ENCODE assay signal across 8 mouse cellular contexts in genomic region chr9:41147203-41147842, GRCm38 (mm10). TPM values are rescaled to one million over a fixed set of nuclear protein-coding genes. Genes with fewer than 3 reads are reported as not detected.
DNase-seq lines count a peak whose midpoint lies in the region; ATAC-seq and TF ChIP-seq lines count a peak whose summit lies in the region.

No protein-coding gene starts in this region.

- H3K36me3 ChIP-seq in spleen, adult 2 months (ENCODE audit: control insufficient read depth, insufficient read depth, low read length), result no peaks in the 10 kb centered on the region
- no peaks in the 10 kb centered on the region for H3K36me3 ChIP-seq in stomach, embryonic 15.5 days

- no peak overlapping the region for H3K4me3 ChIP-seq in spleen, adult 2 months (ENCODE audit: extremely low read depth, insufficient read depth, insufficient read length)
- no peak overlapping the region for H3K4me3 ChIP-seq in lung, adult 2 months (replicated peaks; ENCODE audit: extremely low read depth, low read depth, low read length)
- H3K4me3 ChIP-seq in stomach, embryonic 15.5 days (replicated peaks), result 0 out of 2 replicates have a peak overlapping the region, but pooled peaks have one; percentile 8

- H3K9ac ChIP-seq in stomach, embryonic 15.5 days, result no peak overlapping the region

- TF ChIP-seq POLR2A in spleen, adult 2 months (IDR thresholded peaks at IDR 0.05; ENCODE audit: low read depth, low read length), result no peak
- no peak for TF ChIP-seq POLR2A in lung, adult 2 months (IDR thresholded peaks at IDR 0.05; ENCODE audit: borderline replicate concordance, extremely low read depth, low read depth, low read length)

- WGBS in spleen, adult 2 months, result 31% methylated on average over 13 of the region's 13 CpGs
- WGBS in lung, adult 2 months, result 19% methylated on average over 13 of the region's 13 CpGs
- WGBS in stomach, embryonic 15.5 days, result 26% methylated on average over 13 of the region's 13 CpGs

- H3K27ac ChIP-seq in spleen, adult 2 months (ENCODE audit: insufficient read depth, low read length), result peak overlapping the region; percentile 71
- peak overlapping the region; percentile 40; the same call in 1 of the 2 replicates for H3K27ac ChIP-seq in stomach, embryonic 15.5 days

- ATAC-seq in stomach, embryonic 15.5 days (ENCODE audit: insufficient read depth, low FRiP score, low read depth), result no peak

- H3K27me3 ChIP-seq in spleen, adult 2 months (ENCODE audit: control insufficient read depth, insufficient read depth, low read length), result no peaks in the 10 kb centered on the region
- no peaks in the 10 kb centered on the region for H3K27me3 ChIP-seq in stomach, embryonic 15.5 days (replicated peaks)

- H3K9me3 ChIP-seq in stomach, embryonic 15.5 days, result no peaks in the 10 kb centered on the region

- H3K4me1 ChIP-seq in spleen, adult 2 months (ENCODE audit: control insufficient read depth, insufficient read depth, insufficient read length), result peaks cover 31% of the 10 kb centered on the region
- peaks cover 2% of the 10 kb centered on the region; the same call in 1 of the 2 replicates for H3K4me1 ChIP-seq in lung, adult 2 months (ENCODE audit: control insufficient read depth, insufficient read depth, low read length)
- H3K4me1 ChIP-seq in stomach, embryonic 15.5 days, result no peaks in the 10 kb centered on the region

- DNase-seq in cerebellum, postnatal 10 days, result peak; percentile 51 to 54
- no peak for DNase-seq in cerebellum, adult 8-10 months
- DNase-seq in spleen, adult 2 months (ENCODE audit: low read depth in 1 of 2, low spot score in 2 of 2), result no peak
- no peak for DNase-seq in spleen, adult 18-20 months
- DNase-seq in lung, adult 2 months, result peak; percentile 38
- no peak for DNase-seq in ovary, postnatal 36 days (ENCODE audit: low spot score)
- DNase-seq in heart, adult 8-10 months (ENCODE audit: low spot score), result no peak

- no peak for TF ChIP-seq CTCF in spleen, adult 2 months (IDR thresholded peaks at IDR 0.05; ENCODE audit: extremely low read depth, insufficient read depth, insufficient read length, insufficient replicate concordance)
- TF ChIP-seq CTCF in lung, adult 2 months (IDR thresholded peaks at IDR 0.05; ENCODE audit: insufficient read depth, low read length), result no peak

- peak overlapping the region; percentile 38 for H3K4me2 ChIP-seq in stomach, embryonic 15.5 days

RNA-seq across cellular contexts. Expression of gene Ubash3b, which starts 14.2 kb away (rescaled TPM):
- polyA plus RNA-seq in spleen, adult 2 months (2012; rRNA removed), result 10.2 and 11.9 TPM in 2 replicates
- 3.4 and 5.4 TPM in 2 replicates for polyA plus RNA-seq in lung, adult 2 months (2012; rRNA removed)
- polyA plus RNA-seq in stomach, embryonic 15.5 days (2015; fragmentation: Nextera tagmentation; extraction: Ambion mirVana), result 3.9 and 4.0 TPM in 2 replicates
- 1 to 10 TPM in 1 of 4 experiments, under 1 TPM in 3; 0.79 to 1.1 (median 0.97) TPM for total RNA-seq in heart, adult 8-10 months (2022)

Comparison
In these comparisons a context has a peak if more than half of its experiments do, and no peak if none do; other contexts are left out.
1. DNase-seq: peak in cerebellum, postnatal 10 days (2 of 2) and lung, adult 2 months (single experiment); none in cerebellum, adult 8-10 months (single experiment), spleen, adult 2 months (0 of 2), spleen, adult 18-20 months (0 of 2), ovary, postnatal 36 days (single experiment) and heart, adult 8-10 months (single experiment).